Mouse (Mus musculus): ENCODE data around the gene Plekhh1.

GRCm38 (mm10) chr12:79097106-79097752 is 68.3 kb downstream of the Plekhh1 start:
- peak; percentile 25 for TF ChIP-seq CTCF (IDR thresholded peaks at IDR 0.05; ENCODE audit: control insufficient read depth, insufficient read depth, insufficient read length)
- no peak for TF ChIP-seq USF1 (IDR thresholded peaks at IDR 0.05; ENCODE audit: low read depth)

Data from C2C12 (cell line).